Mouse (Mus musculus): ENCODE data around the gene Exoc1.

Exoc1 gene

DNA sequence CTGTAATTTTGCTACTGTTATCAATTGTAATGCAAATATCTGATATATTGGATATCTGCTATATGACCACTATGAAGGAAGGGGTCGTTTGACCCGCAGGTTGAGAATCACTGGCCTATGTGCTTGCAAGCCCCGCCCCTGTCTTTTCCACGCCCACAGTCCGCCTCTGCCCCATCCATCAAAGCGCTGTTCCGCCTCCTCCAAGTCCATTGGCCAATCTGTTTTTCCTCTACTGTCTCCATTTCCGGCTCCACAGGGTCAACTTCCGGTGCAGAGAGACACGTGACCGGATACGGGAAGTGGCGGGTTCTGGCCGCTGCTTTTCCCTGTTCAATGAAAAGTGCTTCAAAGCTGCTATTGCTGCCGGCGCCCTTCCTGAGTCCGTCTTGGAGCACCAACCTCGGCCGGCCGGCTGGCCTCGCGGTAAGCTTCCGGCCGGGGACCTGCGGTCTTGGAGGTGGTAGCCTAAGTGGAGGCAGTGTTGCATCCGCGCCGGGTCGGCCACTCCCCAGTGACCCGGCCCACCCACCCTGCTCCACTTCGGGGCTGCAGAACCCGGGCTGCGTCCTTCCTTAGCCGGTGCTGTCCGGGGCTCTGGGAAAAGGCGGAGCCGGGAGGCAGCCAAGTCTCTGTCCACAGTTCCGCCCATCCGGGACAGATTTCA, at the start of gene Exoc1:
Gene Exoc1, plus strand, starts transcription at position 272 of the 664 bp plus-strand sequence.
- DNase-seq (ENCODE audit: low spot score): peak; percentile 96

DNA sequence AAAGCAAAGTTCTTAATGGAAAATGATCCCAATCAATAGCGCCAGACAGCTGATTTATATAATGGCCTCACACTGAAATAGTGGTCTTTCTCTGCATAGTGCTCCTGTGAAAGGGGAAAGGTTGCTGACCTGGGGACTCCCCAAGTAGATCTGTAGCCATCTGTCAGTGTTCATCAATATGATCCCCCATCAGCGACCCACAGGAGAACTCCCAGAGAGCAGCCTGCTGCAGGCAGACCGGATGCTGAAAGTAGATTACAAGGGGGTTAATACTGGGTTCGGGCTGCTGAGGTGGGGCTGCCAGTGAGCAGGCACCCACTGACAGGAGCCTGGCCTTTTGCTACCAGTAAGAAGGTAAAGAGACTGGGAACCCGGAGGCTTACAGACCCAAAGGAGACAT, 45.3 kb upstream of the Exoc1 start, which contains the start of gene Gm7271:
Gene Gm7271, plus strand, starts transcription at position 230 of the 400 bp plus-strand sequence.
- DNase-seq (ENCODE audit: low spot score): no peak

DNA sequence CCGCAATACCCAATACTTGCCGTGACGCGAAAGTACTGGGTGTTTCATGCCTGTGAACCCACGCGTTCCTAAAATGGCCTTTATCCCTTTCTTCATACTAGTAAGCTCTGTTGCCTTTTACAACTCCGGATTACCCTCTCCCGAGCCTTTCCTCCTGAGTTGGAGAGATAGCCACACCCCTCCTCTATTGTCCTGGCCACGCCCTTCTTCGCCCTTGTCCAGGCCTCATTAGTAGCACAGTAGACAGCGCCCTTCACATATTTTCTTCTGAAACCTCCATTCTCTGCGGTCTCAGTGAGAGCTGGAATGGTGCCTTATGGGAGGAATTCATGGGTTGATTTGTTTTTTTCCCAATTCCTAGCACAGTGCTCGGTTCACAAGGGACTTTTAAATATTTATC, 34.0 kb upstream of the Exoc1 start:
- no peak for DNase-seq (ENCODE audit: low spot score)

DNA sequence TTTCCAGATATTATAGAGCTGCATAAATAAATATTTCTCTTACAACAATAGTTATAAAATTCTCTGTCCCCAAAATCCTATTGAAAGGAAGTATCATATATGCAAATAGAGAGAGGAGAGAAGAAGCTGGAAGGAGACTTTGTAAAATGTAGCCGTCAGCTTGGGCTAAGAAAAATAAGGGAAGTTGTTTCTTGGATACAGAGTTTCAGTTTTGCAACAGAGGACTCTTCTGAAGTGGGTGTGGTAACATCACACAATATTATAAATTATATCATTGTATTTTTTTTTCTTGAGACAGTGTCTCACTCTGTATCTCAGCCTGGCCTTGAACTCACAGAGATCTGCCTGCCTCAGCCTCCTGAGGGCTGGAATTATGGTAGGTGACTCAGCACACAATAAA, 6.7 kb upstream of the Exoc1 start:
- DNase-seq (ENCODE audit: low spot score): no peak

DNA sequence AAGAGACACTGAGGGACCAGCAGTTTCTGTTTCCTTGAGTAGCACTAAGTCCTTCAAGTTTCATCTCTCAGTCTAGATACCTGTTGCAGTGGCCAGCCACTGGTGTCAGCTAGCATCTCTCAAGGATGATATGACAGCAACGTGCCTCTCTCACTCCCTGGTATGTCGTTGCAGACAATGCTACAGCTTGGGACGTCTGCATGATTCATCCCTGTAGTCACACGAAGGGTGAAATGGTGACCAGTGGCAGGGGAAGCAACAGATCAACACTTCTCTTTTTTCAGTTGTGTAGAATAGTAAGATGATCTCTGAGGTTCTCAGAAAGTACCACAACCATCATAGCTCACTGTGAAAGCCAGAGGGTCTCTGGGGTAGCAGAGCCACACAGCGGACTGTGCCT, 4.5 kb upstream of the Exoc1 start:
- no peak for DNase-seq (ENCODE audit: low spot score)

DNA sequence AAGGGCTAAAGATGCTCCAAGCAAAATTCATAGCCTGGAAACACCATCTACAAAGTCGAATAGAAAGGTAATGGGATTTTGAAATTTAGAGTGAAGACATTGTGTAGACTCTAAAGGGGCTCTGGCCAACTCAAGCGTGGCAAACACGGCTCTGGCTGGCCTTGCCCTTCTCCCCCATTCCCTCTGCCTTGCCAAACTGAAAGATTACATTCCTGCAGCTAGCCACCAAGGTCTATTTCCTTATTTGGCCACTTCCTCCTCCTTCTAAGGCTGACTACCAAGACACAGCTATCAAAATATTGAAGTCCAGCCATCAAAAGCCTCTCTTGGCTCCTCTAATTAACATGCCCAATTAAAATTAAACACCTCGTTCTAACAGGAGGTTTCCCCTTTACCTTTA, 4.0 kb upstream of the Exoc1 start:
- no peak for DNase-seq (ENCODE audit: low spot score)

DNA sequence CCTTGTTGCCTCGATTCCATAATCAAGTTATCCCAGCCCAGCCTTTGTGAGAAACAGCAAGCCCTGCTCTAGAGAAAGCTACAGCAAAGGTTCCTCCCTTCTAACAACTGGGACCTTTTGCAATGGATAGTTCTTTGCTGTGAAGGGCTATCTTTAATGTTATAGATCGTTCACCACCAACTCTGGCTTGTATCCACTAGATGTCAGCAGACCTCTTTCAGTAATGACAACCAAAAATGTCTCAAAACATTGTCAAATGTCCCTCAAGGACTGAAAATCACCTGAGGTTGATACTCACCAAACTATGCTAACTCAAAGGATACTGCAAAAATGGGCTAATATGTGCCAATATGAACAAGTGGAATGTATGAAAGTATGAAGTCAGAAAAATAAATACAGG, 3.3 kb upstream of the Exoc1 start:
- DNase-seq (ENCODE audit: low spot score): no peak

DNA sequence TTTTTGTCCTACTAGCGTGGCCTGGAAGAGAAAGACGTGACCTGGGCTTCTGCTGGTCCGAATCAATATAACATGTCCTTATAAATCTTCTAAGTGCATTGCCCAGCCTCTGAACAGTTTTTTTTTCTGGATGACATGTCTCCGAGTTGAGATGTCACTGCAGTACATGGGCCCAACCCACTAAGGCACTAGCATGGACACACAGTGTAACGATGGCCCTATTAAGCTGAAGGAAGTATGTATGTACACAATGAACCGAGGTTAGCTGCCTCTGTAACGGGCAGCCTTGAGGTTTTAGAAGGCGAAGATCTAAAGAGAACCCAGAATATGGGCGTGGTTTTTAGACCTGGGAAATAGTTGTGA, 574 bp downstream of the Exoc1 start:
- no peak for DNase-seq (ENCODE audit: low spot score)

DNA sequence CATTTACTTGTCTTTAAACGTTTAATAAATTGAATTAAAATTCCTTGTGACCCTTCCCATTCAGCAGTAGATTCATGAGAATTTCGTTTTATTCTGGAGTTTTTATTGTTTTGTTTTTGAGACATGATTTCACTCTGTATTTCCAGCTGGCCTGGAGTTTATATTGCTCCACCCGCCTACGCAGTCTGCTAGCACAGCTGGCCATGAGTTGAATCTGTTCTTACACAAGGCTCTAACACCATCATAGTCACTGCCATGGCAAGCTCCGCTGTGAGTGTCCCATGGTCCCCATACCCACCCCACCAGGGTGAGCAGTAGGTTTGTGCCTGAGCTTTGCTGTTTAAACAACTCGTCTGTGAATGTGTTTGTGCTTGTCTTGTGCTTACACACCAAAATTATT, 4.1 kb downstream of the Exoc1 start:
- DNase-seq (ENCODE audit: low spot score): no peak

DNA sequence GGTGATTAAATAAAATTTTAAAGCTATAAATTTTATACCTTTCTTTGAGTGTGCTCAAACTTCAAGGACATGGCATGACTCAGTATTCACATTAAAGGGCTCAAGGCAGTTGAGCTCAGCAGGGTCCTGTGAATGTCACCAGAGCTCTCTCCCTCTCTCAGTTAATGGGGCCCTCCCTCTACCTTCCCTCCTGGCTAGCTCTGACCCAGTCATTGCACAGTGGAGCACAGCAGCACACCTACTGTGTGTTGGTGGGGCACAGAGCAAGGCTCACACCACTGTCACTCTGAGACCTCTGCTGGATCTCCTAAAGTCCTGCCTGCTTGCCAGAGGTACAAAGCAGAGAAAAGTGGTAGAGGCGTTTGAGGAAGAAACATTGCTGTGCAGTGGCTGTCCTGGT, 7.1 kb downstream of the Exoc1 start:
- no peak for DNase-seq (ENCODE audit: low spot score)

DNA sequence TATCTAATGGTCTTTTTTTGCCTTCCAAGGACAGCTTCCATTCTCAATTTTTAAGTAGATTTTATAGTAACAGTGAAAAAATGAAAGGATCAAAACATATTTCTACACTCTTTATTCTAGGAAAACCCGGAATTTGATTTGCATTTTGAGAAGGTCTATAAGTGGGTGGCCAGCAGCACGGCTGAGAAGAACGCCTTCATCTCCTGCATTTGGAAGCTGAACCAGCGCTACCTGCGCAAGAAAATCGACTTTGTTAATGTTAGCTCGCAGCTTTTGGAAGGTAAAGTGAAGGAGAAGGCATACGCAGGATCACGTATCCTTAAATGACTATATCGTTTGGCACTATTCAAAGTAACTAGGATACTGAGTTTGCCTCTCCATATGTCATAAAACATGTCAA, 8.5 kb downstream of the Exoc1 start:
- DNase-seq (ENCODE audit: low spot score): no peak

DNA sequence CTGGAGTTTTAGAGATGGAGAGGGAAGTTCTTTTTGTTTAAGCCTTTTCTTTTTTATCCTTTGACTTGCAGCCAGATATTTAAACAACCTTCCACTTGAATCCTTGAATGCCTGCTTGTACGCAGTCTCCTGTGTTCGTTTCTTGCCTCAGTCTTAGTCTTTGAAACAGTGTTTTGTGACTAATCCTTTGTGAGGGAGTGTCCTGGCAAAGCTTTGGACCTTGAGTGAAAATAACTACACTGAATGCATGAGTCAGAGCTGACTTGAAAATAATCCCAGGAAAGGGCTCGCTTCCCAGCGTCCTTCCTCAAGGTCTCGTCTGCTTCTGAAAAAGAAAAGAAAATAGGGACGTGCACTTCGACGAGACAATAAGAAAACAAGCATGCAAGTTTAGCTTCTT, 11.1 kb downstream of the Exoc1 start:
- DNase-seq (ENCODE audit: low spot score): no peak

DNA sequence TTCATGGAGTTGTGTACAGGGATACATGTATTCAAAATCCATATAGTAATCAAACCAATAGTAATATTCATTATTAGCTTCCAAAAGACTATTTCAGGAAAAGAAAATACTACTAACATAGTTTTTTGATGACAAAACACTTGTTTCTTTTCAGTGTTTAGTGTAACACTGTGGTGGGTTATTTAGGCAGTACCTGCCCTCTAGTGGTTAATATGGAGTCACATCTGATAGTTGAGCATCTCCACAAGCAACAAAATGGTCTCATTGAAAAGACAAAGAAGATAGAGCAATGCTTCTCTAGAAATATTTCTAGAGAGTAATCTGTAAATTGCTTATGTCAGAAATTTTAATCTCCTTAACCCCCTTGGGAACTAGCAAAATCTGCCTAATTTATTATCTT, 11.7 kb downstream of the Exoc1 start:
- DNase-seq (ENCODE audit: low spot score): no peak

DNA sequence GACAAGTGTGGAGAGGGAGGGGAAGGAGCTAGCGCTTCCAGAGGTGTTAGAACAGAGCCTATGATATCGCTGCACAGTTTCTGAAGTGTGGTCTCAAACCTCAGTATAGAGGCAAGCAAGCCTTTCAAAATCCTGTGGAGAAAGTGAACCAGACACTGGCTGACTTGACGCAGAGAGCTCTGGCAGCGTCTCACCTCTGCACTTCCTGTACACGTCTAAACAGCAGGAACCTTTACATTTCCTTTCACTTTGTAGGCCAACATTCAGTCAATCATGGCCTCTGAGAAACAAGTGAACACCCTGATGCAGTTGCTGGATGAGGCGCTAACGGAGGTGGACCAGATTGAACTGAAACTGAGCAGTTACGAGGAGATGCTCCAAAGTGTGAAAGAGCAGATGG, 14.1 kb downstream of the Exoc1 start:
- no peak for DNase-seq (ENCODE audit: low spot score)

DNA sequence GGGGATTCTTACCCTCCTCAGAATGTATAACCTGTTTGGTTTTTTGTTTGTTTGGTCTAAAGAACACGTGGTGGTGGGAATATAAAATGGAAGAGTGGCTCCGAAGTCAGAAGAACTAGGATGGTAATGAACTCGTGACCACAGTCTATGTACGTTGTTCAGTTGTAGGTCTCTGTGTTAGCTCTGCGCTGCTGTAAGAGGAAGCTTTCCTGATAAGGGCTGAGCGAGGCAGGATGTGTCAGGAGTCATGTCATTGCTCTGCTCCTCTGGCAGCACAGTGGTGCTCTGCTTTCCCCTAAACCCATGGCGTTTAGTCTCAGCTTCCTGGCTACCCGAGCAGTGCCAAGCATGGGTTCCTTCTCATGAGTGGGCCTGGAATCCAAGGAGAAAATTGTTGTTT, 21.3 kb downstream of the Exoc1 start:
- no peak for DNase-seq (ENCODE audit: low spot score)

DNA sequence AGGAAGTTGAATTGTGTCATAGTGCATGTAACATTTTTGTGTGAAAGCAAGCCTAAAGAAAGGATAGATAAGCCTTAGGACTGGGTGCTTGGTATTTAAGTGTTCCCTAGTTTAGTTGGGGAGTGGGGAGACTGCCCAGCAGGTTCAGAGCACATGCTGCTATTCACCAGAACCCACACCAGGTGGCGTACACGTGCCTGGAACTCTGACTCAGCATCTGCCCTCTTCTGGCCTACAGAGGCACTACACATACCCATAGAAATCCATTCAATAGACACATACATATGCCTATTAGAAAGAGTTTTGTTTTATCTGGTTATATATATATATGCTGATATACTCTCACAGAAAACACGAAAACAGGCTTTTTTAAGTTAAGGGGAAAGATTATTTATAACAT, 36.2 kb downstream of the Exoc1 start:
- no peak for DNase-seq (ENCODE audit: low spot score)

DNA sequence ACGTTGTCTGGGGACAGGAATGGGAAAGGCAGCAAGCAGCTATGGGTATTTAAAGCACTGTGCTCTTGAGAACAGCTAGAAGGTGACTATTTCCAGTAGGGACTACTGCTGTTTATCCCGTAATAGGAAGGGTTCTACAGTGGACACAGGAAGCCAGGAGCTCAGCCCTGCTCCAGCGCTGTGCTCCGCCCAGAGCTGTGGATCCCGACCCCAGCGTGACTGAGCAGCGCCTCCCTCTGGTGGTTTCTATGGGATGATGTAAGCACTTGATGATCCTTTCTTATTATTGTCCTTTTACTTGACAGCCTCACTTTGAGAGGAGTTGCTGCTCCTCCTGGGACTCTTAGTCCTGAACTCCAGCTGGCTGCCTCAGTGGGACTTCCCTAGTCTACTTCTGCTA, 45.1 kb downstream of the Exoc1 start:
- DNase-seq (ENCODE audit: low spot score): no peak

DNA sequence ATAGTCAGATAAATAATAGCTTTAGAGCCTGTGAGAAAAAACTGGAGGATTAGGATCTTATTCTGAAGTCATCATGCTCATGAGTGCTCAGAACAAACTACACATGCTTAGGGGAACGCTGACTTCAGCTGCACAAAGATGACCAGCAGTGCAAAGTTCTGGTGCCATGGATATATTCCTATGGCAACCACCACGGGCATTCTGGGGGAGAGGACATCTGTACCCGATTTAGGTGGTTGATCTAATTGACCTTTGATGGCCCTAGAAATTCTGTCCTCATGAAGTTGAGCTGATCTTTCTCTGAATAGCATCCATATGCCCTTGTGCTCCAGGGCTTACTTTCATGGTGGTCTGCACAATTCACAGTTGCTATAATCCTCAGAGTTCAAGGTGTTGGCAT, 47.9 kb downstream of the Exoc1 start:
- DNase-seq (ENCODE audit: low spot score): no peak

DNA sequence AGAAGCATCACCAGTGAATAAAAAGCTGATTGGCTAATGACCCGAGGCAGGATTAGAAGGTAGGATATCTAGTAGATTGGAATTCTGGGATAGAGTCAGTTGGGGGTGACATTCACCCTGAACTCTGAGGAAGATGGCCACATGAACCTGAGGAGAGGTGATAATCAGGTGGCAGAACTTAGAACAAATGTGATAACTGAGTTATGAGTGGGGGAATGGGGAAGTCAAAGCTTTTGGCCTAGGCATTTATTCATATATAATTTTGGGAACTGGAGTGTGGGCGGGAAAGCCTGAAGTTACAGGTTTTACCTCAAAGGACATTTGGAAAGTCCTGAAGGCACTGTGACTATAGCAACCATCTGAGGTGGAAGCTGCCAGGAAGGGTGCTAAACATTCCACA, 56.3 kb downstream of the Exoc1 start:
- DNase-seq (ENCODE audit: low spot score): no peak

DNA sequence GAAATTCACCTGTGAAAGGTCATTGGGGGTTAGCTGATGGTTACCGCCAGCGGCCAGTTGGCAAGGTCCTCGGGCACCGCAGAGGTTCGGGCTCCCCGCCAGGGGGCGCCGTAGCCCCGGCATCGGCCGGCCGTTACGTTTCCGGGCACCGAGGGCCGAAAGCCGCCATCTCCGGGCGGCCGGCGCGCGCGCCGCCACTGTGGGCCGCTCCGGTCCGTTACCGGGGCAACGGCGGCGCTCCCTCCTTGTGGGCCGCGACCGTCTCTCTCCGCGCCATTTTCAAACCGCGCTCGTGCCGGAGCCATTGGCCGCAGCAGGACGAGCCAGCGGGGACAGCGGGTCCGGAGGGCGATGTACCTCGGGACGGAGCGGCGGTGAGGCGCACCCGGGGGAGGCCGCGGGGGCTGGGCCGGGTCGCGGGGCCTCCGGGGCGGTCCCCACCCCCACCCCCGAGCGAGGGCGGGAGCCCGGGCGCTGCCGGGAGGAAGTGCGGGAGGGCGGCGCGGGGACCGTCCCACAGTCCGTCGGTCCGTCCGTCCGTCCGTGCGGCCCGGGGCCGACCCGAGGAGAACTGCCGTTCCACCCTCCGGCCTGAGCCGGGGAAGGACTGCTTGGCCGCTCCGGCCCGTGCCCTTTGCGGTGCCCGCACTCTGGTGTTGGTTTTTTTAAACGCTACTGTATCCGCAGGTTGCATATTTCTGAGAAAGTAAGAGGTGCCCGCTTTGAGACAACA, 59.6 kb downstream of the Exoc1 start, which contains the start of gene Cep135:
Gene Cep135, plus strand, starts transcription at position 148 of the 733 bp plus-strand sequence.
- DNase-seq (ENCODE audit: low spot score): peak; percentile 86

DNA sequence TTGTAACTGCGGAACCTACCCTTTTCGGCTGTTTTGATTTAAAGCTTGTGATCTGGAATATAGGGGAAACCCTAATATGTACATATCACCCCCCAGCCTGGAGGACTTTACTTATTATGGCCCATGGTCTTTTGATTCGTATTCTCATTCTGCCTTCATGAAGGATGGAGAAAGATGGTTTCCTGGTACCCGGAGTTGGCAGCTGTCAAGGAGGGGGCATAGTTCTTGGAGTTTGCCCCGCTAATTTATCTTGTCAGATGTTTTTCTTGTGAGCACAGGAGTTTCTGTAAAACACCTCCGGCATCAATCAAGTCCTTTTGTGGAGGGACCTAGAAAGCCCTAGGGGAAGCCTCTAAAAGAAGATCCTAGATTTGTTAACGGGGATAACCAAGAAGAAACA, 60.2 kb downstream of the Exoc1 start:
- DNase-seq (ENCODE audit: low spot score): no peak

DNA sequence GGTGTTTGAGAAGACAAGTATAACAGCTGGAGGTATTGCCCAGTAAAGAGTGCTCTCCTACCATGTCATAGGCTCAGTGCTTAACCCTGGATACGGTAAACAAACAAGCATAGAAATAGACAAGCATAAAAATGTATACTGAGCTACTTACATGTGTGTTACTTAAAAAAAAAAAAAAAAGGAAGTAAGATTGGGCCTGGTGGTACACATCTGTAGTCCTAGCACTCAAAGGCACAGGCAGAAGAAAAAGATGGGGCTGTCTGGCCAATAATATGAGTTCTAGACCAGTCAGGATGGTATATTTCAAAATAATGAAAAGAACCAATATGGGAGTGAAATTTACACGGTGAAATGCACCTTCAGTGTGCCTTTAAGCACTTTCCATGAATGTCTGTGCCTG, 60.9 kb downstream of the Exoc1 start:
- no peak for DNase-seq (ENCODE audit: low spot score)

DNA sequence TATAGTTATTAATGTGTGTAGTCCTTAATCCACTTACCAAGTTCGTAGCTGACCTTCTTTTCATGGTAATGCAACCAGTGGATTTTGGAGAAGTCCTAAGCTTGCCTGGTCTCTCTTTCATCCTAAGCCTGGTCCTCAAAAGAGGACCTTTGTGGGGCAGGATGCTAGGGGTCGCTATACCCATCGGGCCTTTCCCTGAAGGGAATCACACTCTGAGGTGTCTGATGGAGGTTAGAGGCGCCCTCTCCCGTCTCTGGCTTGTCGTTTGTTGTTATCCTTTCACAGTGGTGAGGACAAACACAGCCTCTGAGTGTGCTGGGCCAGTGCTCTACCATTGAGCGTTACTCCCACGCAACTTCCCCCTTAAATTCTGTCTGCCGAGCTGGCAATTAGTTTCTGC, 62.8 kb downstream of the Exoc1 start:
- DNase-seq (ENCODE audit: low spot score): no peak
